Mouse (Mus musculus) Patski (cell line): Measurements from ENCODE around the gene 1700102P08Rik. TPM values are rescaled to one million over a fixed set of nuclear protein-coding genes. Genes with fewer than 3 reads are reported as not detected.

ENCODE experiments used
- ATAC-seq: fragments of 100-300 bp; one replicate; pipeline ENCODE4 v1.8.0; 2021
- CTCF ChIA-PET: fragments of 350-600 bp; sonication (Branson Sonifier 250); formaldehyde crosslinking; loops from one replicate; lab custom pipeline; 2022; ENCODE audit warnings: inconsistent platforms; lab: Charles Lee
- POLR2A ChIA-PET: fragments of 350-600 bp; sonication (Branson Sonifier 250); formaldehyde crosslinking; loops from one replicate; lab custom pipeline; 2022; ENCODE audit warnings: antibody characterized with exemption, inconsistent platforms; lab: Charles Lee
- DNase-seq: peaks from one replicate; pipeline ENCODE4 v3.0.0-alpha.2; 2011; ENCODE audit warnings: low read depth, low spot score
- H3K27me3 ChIP-seq: fragments of 371-371 bp; one replicate; pipeline ENCODE4 v1.5.1; 2021
- CTCF ChIP-seq: fragments of 100-300 bp; IDR thresholded peaks from one replicate; pipeline ENCODE4 v1.5.1; 2021
- in situ Hi-C: fragments of 300-500 bp; cut with MboI; formaldehyde crosslinking; loops from 3 replicates; pipeline ENCODE4 v1.11.1; 2018; ENCODE audit warnings: low pct_unique_long_range_greater_than_20kb, mixed read lengths
- polyA plus RNA-seq: library from polyadenylated mRNA; unstranded; gene quantifications from one replicate; pipeline ENCODE4 v1.2.3, GENCODE M21; 2021

The 1700102P08Rik gene
- polyA plus RNA-seq, 1 experiment from 2014 or later, result 0.82 TPM

GRCm38 (mm10) chr9:108404451-108404850 is 11.8 kb downstream of the 1700102P08Rik start:
- TF ChIP-seq CTCF, result no peak
- H3K27me3 ChIP-seq, result no peaks in the 10 kb centered on the region
- ChIA-PET CTCF (interaction anchor here (1.5 kb wide), 1 partner anchor 120 kb away, joined by 3 read pairs; no protein-coding TSS in a partner anchor), POLR2A (interaction anchor here (0.9 kb wide), 1 partner anchor 8 kb away, joined by 6 read pairs; no protein-coding TSS in a partner anchor)
- in situ Hi-C loops, result no loop called here
- ATAC-seq (no peak), DNase-seq (no peak)

GRCm38 (mm10) chr9:108409535-108409934 is 16.9 kb downstream of the 1700102P08Rik start:
- in situ Hi-C loops, result no loop called here
- H3K27me3 ChIP-seq, result peaks cover 4% of the 10 kb centered on the region
- no peak for TF ChIP-seq CTCF
- DNase-seq (no peak), ATAC-seq (no peak)
- ChIA-PET POLR2A (interaction anchor here (0.6 kb wide), 1 partner anchor 58 kb away, joined by 3 read pairs; no protein-coding TSS in a partner anchor), CTCF (interaction anchor here (1.3 kb wide), 1 partner anchor 27 kb away, joined by 3 read pairs; no protein-coding TSS in a partner anchor)

- no peak for DNase-seq
- ChIA-PET POLR2A (interaction anchor here (1.5 kb wide), 1 partner anchor 10 kb away, joined by 3 read pairs; no protein-coding TSS in a partner anchor), CTCF (interaction anchor here (1.0 to 1.8 kb wide), 4 partner anchors 10 to 125 kb away, joined by 3 to 6 read pairs (median 3); no protein-coding TSS in a partner anchor)
- H3K27me3 ChIP-seq, result peaks cover 12% of the 10 kb centered on the region
- no peak for TF ChIP-seq CTCF
- in situ Hi-C loops, result loop anchor here (5.0 kb wide), 1 partner anchor 114 kb away; the partner anchor contains the start of gene Amt
- ATAC-seq, result no peak
Observed at GRCm38 (mm10) chr9:108411381-108411942, 18.9 kb downstream of the 1700102P08Rik start.

- in situ Hi-C loops, result loop anchor here (5.0 kb wide), 1 partner anchor 115 kb away; the partner anchor contains the start of gene Amt
- peaks cover 17% of the 10 kb centered on the region for H3K27me3 ChIP-seq
- TF ChIP-seq CTCF, result peak; percentile 66
- ATAC-seq, result no peak
- CTCF ChIA-PET, result interaction anchor here (0.6 to 1.4 kb wide), 4 partner anchors 9 to 119 kb away, joined by 3 read pairs; no protein-coding TSS in a partner anchor
- DNase-seq, result no peak
- POLR2A ChIA-PET, result no interaction called here
Observed at GRCm38 (mm10) chr9:108412221-108412620, 19.6 kb downstream of the 1700102P08Rik start.

GRCm38 (mm10) chr9:108428384-108428783 is 35.8 kb downstream of the 1700102P08Rik start, which contains the start of gene Ccdc36:
Ccdc36 (minus strand) TSS chr9:108428484.
- no peak for DNase-seq
- ChIA-PET POLR2A (interaction anchor here (0.7 kb wide), 1 partner anchor 1884 kb away, joined by 3 read pairs; no protein-coding TSS in a partner anchor), CTCF (interaction anchor here (1.4 kb wide), 1 partner anchor 27 kb away, joined by 3 read pairs; no protein-coding TSS in a partner anchor)
- in situ Hi-C loops, result no loop called here
- peaks cover 19% of the 10 kb centered on the region for H3K27me3 ChIP-seq
- TF ChIP-seq CTCF, result no peak
- ATAC-seq, result no peak

- POLR2A ChIA-PET, result no interaction called here
- in situ Hi-C loops, result no loop called here
- TF ChIP-seq CTCF, result no peak
- H3K27me3 ChIP-seq, result peaks cover 32% of the 10 kb centered on the region
- ATAC-seq (no peak), DNase-seq (no peak)
- CTCF ChIA-PET, result no interaction called here
Observed at GRCm38 (mm10) chr9:108431431-108432067, 38.9 kb downstream of the 1700102P08Rik start.

- H3K27me3 ChIP-seq, result peaks cover 14% of the 10 kb centered on the region
- no peak for ATAC-seq
- CTCF ChIA-PET, result interaction anchor here (1.0 to 1.6 kb wide), 3 partner anchors 16 to 87 kb away, joined by 3 to 5 read pairs (median 4); no protein-coding TSS in a partner anchor
- POLR2A ChIA-PET, result interaction anchor here (1.1 kb wide), 2 partner anchors 26 to 58 kb away, joined by 3 to 4 read pairs; no protein-coding TSS in a partner anchor
- in situ Hi-C loops, result no loop called here
- DNase-seq, result no peak
- TF ChIP-seq CTCF, result no peak
Observed at GRCm38 (mm10) chr9:108436182-108436581, 43.6 kb downstream of the 1700102P08Rik start, which contains the start of gene BC048562. BC048562 (plus strand) TSS chr9:108436482.

GRCm38 (mm10) chr9:108439176-108439575 is 46.6 kb downstream of the 1700102P08Rik start:
- ATAC-seq (no peak), DNase-seq (no peak)
- TF ChIP-seq CTCF, result no peak
- POLR2A ChIA-PET, result no interaction called here
- peaks cover 14% of the 10 kb centered on the region for H3K27me3 ChIP-seq
- CTCF ChIA-PET, result no interaction called here
- in situ Hi-C loops, result no loop called here

- no peak for ATAC-seq
- ChIA-PET POLR2A (no interaction called here), CTCF (no interaction called here)
- TF ChIP-seq CTCF, result no peak
- H3K27me3 ChIP-seq, result peaks cover 5% of the 10 kb centered on the region
- DNase-seq, result no peak
- in situ Hi-C loops, result no loop called here
Observed at GRCm38 (mm10) chr9:108440485-108440884, 47.9 kb downstream of the 1700102P08Rik start.

GRCm38 (mm10) chr9:108441236-108441919 is 48.8 kb downstream of the 1700102P08Rik start:
- no peak for ATAC-seq
- no peak for DNase-seq
- TF ChIP-seq CTCF, result no peak
- in situ Hi-C loops, result no loop called here
- H3K27me3 ChIP-seq, result no peaks in the 10 kb centered on the region
- POLR2A ChIA-PET, result no interaction called here
- CTCF ChIA-PET, result no interaction called here
